Mouse (Mus musculus): ENCODE measurements around the gene Larp1.

GRCm38 (mm10) chr11:57986053-57986452 lies 22.8 kb upstream of the Larp1 start:
- TF ChIP-seq CTCF (IDR thresholded peaks at IDR 0.05; ENCODE audit: low read depth), result no peak
- TF ChIP-seq EP300 (IDR thresholded peaks at IDR 0.05; ENCODE audit: low read depth), result no peak; the same call in 1 of the 2 replicates

Data from liver, postnatal 0 days (tissue).